Comparison of ENCODE assay signal across 8 mouse cellular contexts in genomic region chr12:27338116-27338515, GRCm38 (mm10). TPM values are rescaled to one million over a fixed set of nuclear protein-coding genes. Genes with fewer than 3 reads are reported as not detected.
DNase-seq lines count a peak whose midpoint lies in the region; ATAC-seq and TF ChIP-seq lines count a peak whose summit lies in the region.

No protein-coding gene starts in this region.

- H3K36me3 ChIP-seq in heart, postnatal 0 days (replicated peaks; ENCODE audit: control insufficient read depth, insufficient read depth, low read length): no peaks in the 10 kb centered on the region
- H3K36me3 ChIP-seq in hindbrain, embryonic 14.5 days (replicated peaks; ENCODE audit: control insufficient read depth, insufficient read depth): no peaks in the 10 kb centered on the region; the same call in 1 of the 2 replicates
- peaks cover 41% of the 10 kb centered on the region for H3K36me3 ChIP-seq in midbrain, embryonic 14.5 days (ENCODE audit: control insufficient read depth, insufficient read depth, low read length)

- no peak for TF ChIP-seq CTCF in heart, postnatal 0 days (IDR thresholded peaks at IDR 0.05; ENCODE audit: low read depth)

- WGBS in heart, postnatal 0 days: 29% methylated on average over 12 of the region's 12 CpGs
- WGBS in hindbrain, embryonic 14.5 days: under 1% methylated on average over 12 of the region's 12 CpGs
- under 1% methylated on average over 12 of the region's 12 CpGs for WGBS in midbrain, embryonic 14.5 days

- no peak for DNase-seq in heart, postnatal 0 days (ENCODE audit: low spot score)
- no peak for DNase-seq in heart, postnatal 14 days
- peak; percentile 48 for DNase-seq in embryo, embryonic 11 days
- peak; percentile 53 for DNase-seq in hindbrain, embryonic 14.5 days (ENCODE audit: low spot score)
- peak; percentile 69 for DNase-seq in midbrain, embryonic 14.5 days
- no peak for DNase-seq in layer of hippocampus, postnatal 36 days
- no peak for DNase-seq in adrenal gland, postnatal 25 days

- H3K27ac ChIP-seq in heart, postnatal 0 days (ENCODE audit: low read depth): 0 out of 2 replicates have a peak overlapping the region, but pooled peaks have one; percentile 83
- peak overlapping the region; percentile 97 for H3K27ac ChIP-seq in hindbrain, embryonic 14.5 days
- H3K27ac ChIP-seq in midbrain, embryonic 14.5 days (replicated peaks; ENCODE audit: low read depth, low read length): peak overlapping the region; percentile 98

- H3K9ac ChIP-seq in heart, postnatal 0 days (replicated peaks; ENCODE audit: low read depth, low read length): no peak overlapping the region
- H3K9ac ChIP-seq in hindbrain, embryonic 14.5 days: peak overlapping the region; percentile 100
- peak overlapping the region; percentile 100 for H3K9ac ChIP-seq in midbrain, embryonic 14.5 days (replicated peaks; ENCODE audit: low read length)

- ATAC-seq in heart, postnatal 0 days (ENCODE audit: insufficient read depth, low read depth): no peak
- no peak for ATAC-seq in hindbrain, embryonic 14.5 days (ENCODE audit: low FRiP score)
- ATAC-seq in midbrain, embryonic 14.5 days (ENCODE audit: low FRiP score, low TSS enrichment): no peak
- ATAC-seq in erythroblast, adult 5-6 weeks (replicated peaks; ENCODE audit: low FRiP score, poor library complexity, severe bottlenecking): no peak

- peak overlapping the region; percentile 68 for H3K4me3 ChIP-seq in heart, postnatal 0 days (ENCODE audit: low read depth, low read length)
- H3K4me3 ChIP-seq in hindbrain, embryonic 14.5 days (replicated peaks; ENCODE audit: low read length): peak overlapping the region; percentile 91
- peak overlapping the region; percentile 100 for H3K4me3 ChIP-seq in midbrain, embryonic 14.5 days (replicated peaks; ENCODE audit: low read depth, low read length)

- no peaks in the 10 kb centered on the region for H3K27me3 ChIP-seq in heart, postnatal 0 days (ENCODE audit: control insufficient read depth, insufficient read depth, low read length)
- no peaks in the 10 kb centered on the region for H3K27me3 ChIP-seq in hindbrain, embryonic 14.5 days (ENCODE audit: control insufficient read depth, insufficient read depth, low read length)
- H3K27me3 ChIP-seq in midbrain, embryonic 14.5 days (ENCODE audit: control insufficient read depth, insufficient read depth, low read length): no peaks in the 10 kb centered on the region

- peak overlapping the region; percentile 97 for H3K4me2 ChIP-seq in heart, postnatal 0 days (ENCODE audit: low read depth, low read length)
- peak overlapping the region; percentile 91 for H3K4me2 ChIP-seq in hindbrain, embryonic 14.5 days (replicated peaks)
- peak overlapping the region; percentile 95 for H3K4me2 ChIP-seq in midbrain, embryonic 14.5 days (ENCODE audit: low read length)

- intact Hi-C loops in heart, postnatal 14 days (cut with DNase I): no loop called here

- peaks cover 7% of the 10 kb centered on the region; the same call in 1 of the 2 replicates for H3K4me1 ChIP-seq in heart, postnatal 0 days (ENCODE audit: control insufficient read depth, insufficient read depth)
- H3K4me1 ChIP-seq in hindbrain, embryonic 14.5 days (replicated peaks; ENCODE audit: control insufficient read depth, insufficient read depth, low read length): peaks cover 30% of the 10 kb centered on the region
- H3K4me1 ChIP-seq in midbrain, embryonic 14.5 days (ENCODE audit: control insufficient read depth, insufficient read depth, low read length): peaks cover 26% of the 10 kb centered on the region

- no peaks in the 10 kb centered on the region for H3K9me3 ChIP-seq in heart, postnatal 0 days (replicated peaks; ENCODE audit: control insufficient read depth, low read length)
- H3K9me3 ChIP-seq in hindbrain, embryonic 14.5 days (ENCODE audit: control insufficient read depth, low read length): no peaks in the 10 kb centered on the region
- no peaks in the 10 kb centered on the region for H3K9me3 ChIP-seq in midbrain, embryonic 14.5 days (ENCODE audit: control insufficient read depth, low read length)

- no peak for TF ChIP-seq EP300 in heart, postnatal 0 days (IDR thresholded peaks at IDR 0.05; ENCODE audit: low read depth)

RNA-seq across cellular contexts. Expression of gene Sox11, which starts 4.3 kb away (rescaled TPM):
- 5.7 and 6.6 TPM in 2 replicates for total RNA-seq in heart, postnatal 0 days (2014; rRNA removed; ENCODE audit: low replicate concordance)
- 3.8 and 3.9 TPM in 2 replicates for polyA plus RNA-seq in heart, postnatal 0 days (2015; fragmentation: Nextera tagmentation; extraction: Ambion mirVana)
- under 1 TPM; 0.57 to 0.76 TPM for total RNA-seq in heart, postnatal 14 days (2021)
- polyA plus RNA-seq in hindbrain, embryonic 14.5 days (2014; fragmentation: Nextera tagmentation; extraction: Ambion mirVana): 336 and 376 TPM in 2 replicates
- 615 and 827 TPM in 2 replicates for polyA plus RNA-seq in midbrain, embryonic 14.5 days (2014; fragmentation: Nextera tagmentation; extraction: Ambion mirVana)
- not detected in 2 replicates for total RNA-seq in erythroblast, adult 5-6 weeks (2015; ENCODE audit: low replicate concordance)
- total RNA-seq in erythroblast, adult 5-6 weeks (2017; ENCODE audit: low replicate concordance): 0.14 TPM in 1 of 2 replicates, not detected in the other
- total RNA-seq in layer of hippocampus, postnatal 36 days (2021): 10 to 100 TPM; 24.5 to 25.5 TPM
- total RNA-seq in adrenal gland, postnatal 25 days (2021): 0.30 and 0.33 TPM in 2 replicates

Comparison
In these comparisons a context has a peak if more than half of its experiments do, and no peak if none do; other contexts are left out.
1. DNase-seq: peak in embryo, embryonic 11 days (single experiment), hindbrain, embryonic 14.5 days (single experiment) and midbrain, embryonic 14.5 days (single experiment); none in heart, postnatal 0 days (single experiment), heart, postnatal 14 days (0 of 2), layer of hippocampus, postnatal 36 days (0 of 2) and adrenal gland, postnatal 25 days (single experiment).
2. Peak in every context shown above with its lines, with median percentiles within 50 percentile points of each other: H3K27ac ChIP-seq, H3K4me2 ChIP-seq and H3K4me3 ChIP-seq.